In the genomic region with DNA sequence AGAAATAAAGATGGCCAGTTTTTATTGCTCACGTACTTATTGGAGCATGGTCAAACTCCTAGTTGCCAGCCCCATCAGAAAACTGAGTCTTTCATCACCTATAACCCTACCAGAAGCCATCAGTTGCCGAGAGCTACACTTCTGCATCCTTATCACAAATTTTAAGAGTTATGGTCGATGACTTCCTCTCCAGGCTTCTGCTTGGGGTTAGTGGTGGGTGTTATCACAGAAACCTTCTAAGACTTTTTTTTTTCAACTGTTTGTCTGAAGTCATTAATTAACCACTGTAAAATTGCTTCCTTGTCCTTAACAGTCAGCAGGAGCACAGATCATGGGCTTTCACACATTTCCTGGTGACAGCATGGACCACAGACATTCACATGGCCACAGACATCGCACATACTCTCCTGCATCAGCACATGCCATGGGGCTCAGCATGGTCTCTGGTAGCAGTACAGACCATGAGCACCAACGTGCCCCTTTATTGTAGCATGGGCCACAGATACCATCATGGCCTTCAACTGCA, we compare ENCODE assay signal across 23 mouse cellular contexts. TPM values are rescaled to one million over a fixed set of nuclear protein-coding genes. Genes with fewer than 3 reads are reported as not detected.
"Had no signal": no experiment of that assay in that cellular context is flagged by ENCODE, and none has a peak within 500 bp of the region (broad histone marks: within the 10 kb centered on the region; RNA-seq: fewer than 3 reads in every experiment).

No protein-coding gene starts in this region.

- H3K9ac ChIP-seq: liver, embryonic 13.5 days; midbrain, embryonic 12.5 days; midbrain, embryonic 15.5 days had no signal

- H3K36me3 ChIP-seq: liver, embryonic 13.5 days; midbrain, embryonic 12.5 days; midbrain, embryonic 15.5 days had no signal

- H3K27me3 ChIP-seq: liver, embryonic 13.5 days; midbrain, embryonic 12.5 days; midbrain, embryonic 15.5 days had no signal

- H3K9me3 ChIP-seq: liver, embryonic 13.5 days; midbrain, embryonic 12.5 days; midbrain, embryonic 15.5 days had no signal

- H3K4me1 ChIP-seq: liver, embryonic 13.5 days; midbrain, embryonic 12.5 days; midbrain, embryonic 15.5 days had no signal

- H3K4me2 ChIP-seq: liver, embryonic 13.5 days; midbrain, embryonic 12.5 days; midbrain, embryonic 15.5 days had no signal

- H3K4me3 ChIP-seq: left cerebral cortex, adult 2 months; liver, embryonic 13.5 days; midbrain, embryonic 12.5 days; midbrain, embryonic 15.5 days had no signal

- DNase-seq: kidney, adult 2 months; kidney, postnatal 10 days; kidney, postnatal 36 days; layer of hippocampus, postnatal 36 days; liver, embryonic 13.5 days; lung, adult 2 months; lung, postnatal 14 days; lung, postnatal 4 days; thymus, adult 18-20 months; thymus, postnatal 36 days had no signal

- H3K27ac ChIP-seq: left cerebral cortex, adult 2 months; liver, embryonic 13.5 days; midbrain, embryonic 12.5 days; midbrain, embryonic 15.5 days had no signal

- ATAC-seq: midbrain, embryonic 15.5 days had no signal

RNA-seq across cellular contexts. Expression of a gene that starts 50.3 kb away (rescaled TPM):
- total RNA-seq: liver, adult 2 months had no signal
- polyA plus RNA-seq: kidney, adult 2 months; kidney, embryonic 14.5 days; limb, embryonic 11.5 days; liver, adult 2 months; liver, embryonic 16.5 days; lung, adult 2 months; lung, embryonic 16.5 days; small intestine, adult 2 months; spleen, adult 2 months; stomach, embryonic 16.5 days; testis, adult 2 months; urinary bladder, adult 2 months had no signal
